Mouse (Mus musculus): ENCODE measurements at regions not wholly inside any gene's neighbourhood (a gene's known extent, or its start where the extent isn't known, plus 50 kb on each side); places are given as distances from the start of the nearest gene placed in this dataset.

DNA sequence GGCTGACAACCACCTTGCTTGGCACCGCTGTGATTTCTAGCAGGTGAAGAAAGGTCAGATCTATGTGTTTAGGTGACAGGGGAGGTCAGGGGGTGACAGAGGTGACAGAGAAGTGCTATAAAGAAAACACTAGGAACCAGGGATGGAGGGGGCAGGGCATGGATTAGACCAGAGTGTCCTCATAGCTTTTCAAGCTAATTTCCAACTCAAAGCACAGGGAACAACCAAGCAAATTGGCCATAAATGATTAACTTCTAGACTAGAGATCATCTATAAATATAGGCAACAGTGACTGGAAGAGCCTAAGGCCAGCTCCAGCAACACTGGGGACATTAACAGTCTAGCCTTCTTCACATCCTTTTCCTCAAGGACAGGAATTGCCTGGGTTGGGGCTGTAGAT, 72.9 kb upstream of the Dapk1 start:
- no peak for TF ChIP-seq CTCF (conservative IDR thresholded peaks at IDR 0.05; ENCODE audit: insufficient read depth, insufficient read length, low read depth, low read length)
- TF ChIP-seq POLR2A (IDR thresholded peaks at IDR 0.05; ENCODE audit: low read depth, low read length), result no peak

Measured in kidney, adult 2 months (tissue).